Mouse (Mus musculus) midbrain, embryonic 14.5 days (tissue): ENCODE data around the gene Fli1. TPM values are rescaled to one million over a fixed set of nuclear protein-coding genes. Genes with fewer than 3 reads are reported as not detected.

Experiments used
- ATAC-seq: fragments of 200-750 bp; cut with Nextera tagmentation; 2 replicates; pipeline ENCODE4 v1.8.0; 2017; ENCODE audit warnings: moderate number of reproducible peaks, moderate library complexity; ENCODE audit not compliant: low FRiP score, low TSS enrichment
- DNase-seq: peaks from one replicate; pipeline ENCODE4 v3.0.0-alpha.2; 2015
- H3K27ac ChIP-seq: fragments of 300-500 bp; sonication (generic); replicated peaks from 2 replicates; pipeline ENCODE4 v1.5.1; 2014; ENCODE audit warnings: mild to moderate bottlenecking, low read depth, low read length, moderate library complexity
- H3K27me3 ChIP-seq: fragments of 300-500 bp; sonication (generic); 2 replicates; pipeline ENCODE4 v1.6.1; 2014; ENCODE audit warnings: low read length, control low read depth, mixed read lengths; ENCODE audit not compliant: control insufficient read depth, insufficient read depth
- H3K36me3 ChIP-seq: fragments of 300-500 bp; sonication (generic); 2 replicates; pipeline ENCODE4 v1.6.1; 2014; ENCODE audit warnings: low read length, control low read depth; ENCODE audit not compliant: control insufficient read depth, insufficient read depth
- H3K4me1 ChIP-seq: fragments of 300-500 bp; sonication (generic); 2 replicates; pipeline ENCODE4 v1.6.1; 2014; ENCODE audit warnings: mild to moderate bottlenecking, antibody characterized with exemption, low read length, control low read depth; ENCODE audit not compliant: control insufficient read depth, insufficient read depth
- H3K4me2 ChIP-seq: fragments of 300-500 bp; sonication (generic); 2 replicates; pipeline ENCODE4 v1.6.1; 2014; ENCODE audit warnings: mild to moderate bottlenecking, low read length, moderate library complexity
- H3K4me3 ChIP-seq: fragments of 300-500 bp; sonication (generic); replicated peaks from 2 replicates; pipeline ENCODE4 v1.5.1; 2014; ENCODE audit warnings: low read depth, low read length
- H3K9ac ChIP-seq: fragments of 300-500 bp; sonication (generic); replicated peaks from 2 replicates; pipeline ENCODE4 v1.6.1; 2014; ENCODE audit warnings: mild to moderate bottlenecking, low read length, moderate library complexity
- H3K9me3 ChIP-seq: fragments of 300-500 bp; sonication (generic); 2 replicates; pipeline ENCODE4 v1.6.1; 2016; ENCODE audit warnings: low read length, control low read depth, mixed read lengths; ENCODE audit not compliant: control insufficient read depth
- WGBS: fragments of 180-500 bp; shearing (Covaris S2); extraction: QIAGEN DNeasy Blood & Tissue Kit; methylation state at CpG from one replicate; pipeline ENCODE4 v1.1.7; 2014; 5-methylcytosine and 5-hydroxymethylcytosine counted together
- polyA plus RNA-seq: library from polyadenylated mRNA; unstranded; fragments of >200 nt; fragmentation: Nextera tagmentation; extraction: Ambion mirVana; gene quantifications from 2 replicates; pipeline ENCODE4 v1.2.1, GENCODE M21; 2014

Gene Fli1
- polyA plus RNA-seq, 1 experiment from 2014 or later: 7.9 TPM

DNA sequence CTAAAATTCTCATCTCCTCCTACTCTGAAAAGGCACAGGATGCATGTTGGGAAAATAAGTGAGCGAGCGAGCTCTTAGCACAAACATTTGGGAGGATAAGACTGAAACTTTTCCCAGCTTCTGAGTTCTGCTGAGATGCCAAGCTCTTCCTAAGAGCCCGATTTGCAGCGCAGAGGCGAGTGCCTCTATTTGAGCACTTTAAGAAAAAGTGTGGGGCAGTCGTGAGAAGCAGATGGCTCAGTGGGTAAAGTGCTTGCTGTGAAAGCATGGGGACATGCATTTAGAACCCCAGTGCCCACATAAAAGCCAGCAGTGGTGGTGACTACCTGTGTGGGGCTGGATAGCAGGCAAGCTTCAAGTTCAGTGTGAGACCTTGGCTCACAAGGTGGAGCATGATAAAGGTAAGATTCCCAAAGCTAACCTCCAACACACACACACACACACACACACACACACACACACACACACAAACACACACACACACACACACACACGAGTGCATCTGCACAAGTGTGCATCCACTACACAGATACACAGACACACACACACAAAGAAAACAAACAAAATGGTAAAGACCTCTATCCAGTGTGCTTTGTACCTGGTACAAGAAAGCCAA, 37.1 kb downstream of the Fli1 start:
- WGBS: 86% methylated on average over 7 of the region's 7 CpGs
- no peak overlapping the region for H3K4me2 ChIP-seq
- no peak for DNase-seq

GRCm38 (mm10) chr9:32503995-32504451, 38.6 kb downstream of the Fli1 start:
- H3K4me2 ChIP-seq: no peak overlapping the region
- H3K9me3 ChIP-seq: no peaks in the 10 kb centered on the region
- WGBS: 82% methylated on average over 11 of the region's 11 CpGs
- H3K36me3 ChIP-seq: no peaks in the 10 kb centered on the region
- ATAC-seq (no peak), DNase-seq (no peak)
- no peak overlapping the region for H3K9ac ChIP-seq
- H3K4me1 ChIP-seq: no peaks in the 10 kb centered on the region
- no peaks in the 10 kb centered on the region for H3K27me3 ChIP-seq
- no peak overlapping the region for H3K4me3 ChIP-seq
- no peak overlapping the region for H3K27ac ChIP-seq

More for the DNA sequence above, 37.1 kb downstream of the Fli1 start:
- Histone ChIP-seq H3K36me3 (no peaks in the 10 kb centered on the region), H3K9me3 (no peaks in the 10 kb centered on the region), H3K27me3 (no peaks in the 10 kb centered on the region), H3K27ac (no peak overlapping the region), H3K9ac (no peak overlapping the region), H3K4me1 (no peaks in the 10 kb centered on the region), H3K4me3 (no peak overlapping the region)
- ATAC-seq: no peak

DNA sequence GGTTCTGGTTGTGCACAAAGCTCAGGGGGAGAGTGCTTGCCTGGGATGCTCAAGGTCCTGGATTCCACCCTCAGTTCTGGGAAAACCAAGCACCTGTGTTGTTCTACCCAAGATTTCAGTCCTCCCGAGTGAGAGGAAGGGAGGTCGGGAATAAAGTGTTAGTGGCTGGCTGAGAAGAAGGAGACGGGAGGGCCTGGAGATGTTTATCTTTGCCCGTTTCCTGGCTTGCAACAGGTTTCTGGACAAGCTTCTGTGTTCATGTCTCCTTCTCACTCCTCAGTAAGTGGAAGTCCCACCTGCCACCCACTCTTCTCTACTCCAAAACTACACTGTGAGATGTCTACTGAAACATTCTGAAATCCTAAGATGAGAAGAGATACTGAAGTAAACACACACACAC, 39.2 kb downstream of the Fli1 start:
- H3K27me3 ChIP-seq: no peaks in the 10 kb centered on the region
- no peak overlapping the region for H3K4me3 ChIP-seq
- H3K36me3 ChIP-seq: no peaks in the 10 kb centered on the region
- H3K4me2 ChIP-seq: no peak overlapping the region
- WGBS: 89% methylated on average over 4 of the region's 4 CpGs
- no peak overlapping the region for H3K27ac ChIP-seq
- no peak for ATAC-seq
- no peak overlapping the region for H3K9ac ChIP-seq
- no peaks in the 10 kb centered on the region for H3K9me3 ChIP-seq
- no peak for DNase-seq
- H3K4me1 ChIP-seq: no peaks in the 10 kb centered on the region

- no peak overlapping the region for H3K27ac ChIP-seq
- 90% methylated on average over 11 of the region's 11 CpGs for WGBS
Measured at GRCm38 (mm10) chr9:32502256-32503010, 40.2 kb downstream of the Fli1 start.

DNA sequence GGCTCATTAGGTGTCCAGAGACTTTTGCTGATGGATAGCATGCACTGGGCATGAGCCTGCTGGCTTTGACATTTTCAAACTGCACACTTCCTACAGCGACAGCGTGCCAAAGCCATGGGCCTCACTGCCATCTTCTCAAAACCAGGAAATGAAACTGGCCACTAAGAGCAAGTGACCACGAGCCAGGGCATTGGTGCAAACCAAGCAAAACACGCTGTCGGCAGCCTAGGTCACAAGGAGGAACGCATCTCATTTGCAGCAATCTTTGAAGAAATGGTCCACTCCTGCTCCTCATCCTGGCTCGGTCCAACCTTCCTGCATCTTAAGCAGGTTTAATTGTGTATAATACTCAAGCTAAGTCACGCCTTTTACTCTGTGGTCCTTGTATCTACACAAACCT, 41.8 kb downstream of the Fli1 start:
- WGBS: 87% methylated on average over 8 of the region's 8 CpGs
- H3K9ac ChIP-seq: no peak overlapping the region
- DNase-seq: no peak

More at GRCm38 (mm10) chr9:32502256-32503010, 40.2 kb downstream of the Fli1 start:
- no peak overlapping the region for H3K4me2 ChIP-seq
- H3K9ac ChIP-seq: no peak overlapping the region
- H3K4me1 ChIP-seq: no peaks in the 10 kb centered on the region
- no peaks in the 10 kb centered on the region for H3K9me3 ChIP-seq
- H3K36me3 ChIP-seq: no peaks in the 10 kb centered on the region
- ATAC-seq (no peak), DNase-seq (no peak)
- no peak overlapping the region for H3K4me3 ChIP-seq
- H3K27me3 ChIP-seq: no peaks in the 10 kb centered on the region

GRCm38 (mm10) chr9:32500063-32500462, 42.6 kb downstream of the Fli1 start:
- DNase-seq (no peak), ATAC-seq (no peak)
- Histone ChIP-seq H3K9me3 (no peaks in the 10 kb centered on the region), H3K4me2 (no peak overlapping the region), H3K36me3 (no peaks in the 10 kb centered on the region), H3K9ac (no peak overlapping the region), H3K27ac (no peak overlapping the region), H3K4me1 (no peaks in the 10 kb centered on the region; the same call in 1 of the 2 replicates), H3K4me3 (no peak overlapping the region), H3K27me3 (no peaks in the 10 kb centered on the region)
- 87% methylated on average over 5 of the region's 5 CpGs for WGBS

More for the DNA sequence above, 41.8 kb downstream of the Fli1 start:
- H3K36me3 ChIP-seq: no peaks in the 10 kb centered on the region
- H3K27ac ChIP-seq: no peak overlapping the region
- H3K4me1 ChIP-seq: no peaks in the 10 kb centered on the region
- H3K27me3 ChIP-seq: no peaks in the 10 kb centered on the region
- H3K4me2 ChIP-seq: no peak overlapping the region
- no peak for ATAC-seq
- H3K9me3 ChIP-seq: no peaks in the 10 kb centered on the region
- no peak overlapping the region for H3K4me3 ChIP-seq

DNA sequence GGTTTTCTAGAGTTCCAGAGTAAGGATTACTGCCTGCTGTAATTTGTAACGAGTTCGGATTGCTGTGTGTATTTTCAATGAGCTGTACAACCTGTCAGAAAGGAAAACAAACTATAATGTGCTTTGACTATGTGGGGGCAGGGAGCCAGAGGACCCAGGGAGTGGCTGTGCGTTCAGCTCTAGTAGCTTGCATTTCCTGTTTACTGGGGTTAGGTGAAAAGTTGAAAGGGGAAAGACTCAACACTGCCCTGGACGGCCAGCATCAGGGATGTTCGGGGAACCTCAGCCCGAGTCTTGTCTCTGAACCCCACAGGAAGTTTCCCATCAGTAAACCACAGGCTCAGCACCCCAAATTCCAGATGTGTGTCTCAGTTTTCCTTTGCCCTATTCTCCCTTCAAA, 43.2 kb downstream of the Fli1 start:
- no peaks in the 10 kb centered on the region for H3K36me3 ChIP-seq
- no peak overlapping the region for H3K27ac ChIP-seq
- no peak overlapping the region for H3K4me3 ChIP-seq
- no peaks in the 10 kb centered on the region for H3K27me3 ChIP-seq
- WGBS: 76% methylated on average over 6 of the region's 6 CpGs
- no peak for DNase-seq
- no peak for ATAC-seq
- no peak overlapping the region for H3K9ac ChIP-seq
- H3K4me2 ChIP-seq: no peak overlapping the region
- no peaks in the 10 kb centered on the region for H3K9me3 ChIP-seq
- no peaks in the 10 kb centered on the region; the same call in 1 of the 2 replicates for H3K4me1 ChIP-seq

- no peaks in the 10 kb centered on the region for H3K27me3 ChIP-seq
- DNase-seq: no peak
Measured at GRCm38 (mm10) chr9:32495643-32495997, 47.0 kb downstream of the Fli1 start.

More at GRCm38 (mm10) chr9:32495643-32495997, 47.0 kb downstream of the Fli1 start:
- Histone ChIP-seq H3K4me1 (no peaks in the 10 kb centered on the region; the same call in 1 of the 2 replicates), H3K36me3 (no peaks in the 10 kb centered on the region), H3K9me3 (no peaks in the 10 kb centered on the region), H3K4me3 (no peak overlapping the region), H3K9ac (no peak overlapping the region), H3K27ac (no peak overlapping the region), H3K4me2 (no peak overlapping the region)
- WGBS: 42% methylated on average over 7 of the region's 7 CpGs
- no peak for ATAC-seq
